Mouse (Mus musculus) spleen, adult 2 months (tissue): Measurements from ENCODE around the gene Chac2.

Experiments
- CTCF ChIP-seq: fragments of 200-500 bp; IDR thresholded peaks from 2 replicates; pipeline ENCODE4 v1.5.1; 2011; ENCODE audit warnings: mild to moderate bottlenecking, inconsistent platforms; ENCODE audit not compliant: insufficient read depth, insufficient read length, insufficient replicate concordance; ENCODE audit errors: extremely low read depth
- POLR2A ChIP-seq: fragments of 200-500 bp; IDR thresholded peaks from 2 replicates; pipeline ENCODE4 v1.6.1; 2011; ENCODE audit warnings: low read depth, low read length, inconsistent platforms

DNA sequence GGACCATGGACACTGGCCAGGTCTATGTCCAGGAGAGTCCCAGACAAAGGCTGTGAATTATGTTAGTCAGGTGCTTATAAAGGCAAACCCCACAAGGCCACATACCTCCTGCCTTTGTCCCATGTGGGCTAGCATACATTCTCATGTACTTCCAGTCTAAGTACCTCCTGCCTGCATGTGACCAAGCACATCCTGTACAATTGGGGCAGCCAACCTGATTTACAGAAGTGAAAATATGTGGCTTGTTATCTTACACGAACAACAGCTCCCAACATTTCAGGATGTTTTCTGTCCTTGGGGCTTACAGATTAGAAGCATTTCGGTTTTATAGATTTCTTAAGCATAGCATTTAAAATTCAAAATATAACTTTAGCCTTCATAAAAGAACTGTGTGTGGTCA is 13.9 kb upstream of the Chac2 start:
- TF ChIP-seq POLR2A = no peak
- no peak for TF ChIP-seq CTCF
